Mouse (Mus musculus) intestine, embryonic 16.5 days (tissue): ENCODE data around the gene Aagab. TPM values are rescaled to one million over a fixed set of nuclear protein-coding genes. Genes with fewer than 3 reads are reported as not detected.
A peak's percentile ranks its signal among the peaks of the same experiment; 100 is the strongest.

Experiments used
- ATAC-seq: fragments of 200-750 bp; cut with Nextera tagmentation; 2 replicates; pipeline ENCODE4 v1.8.0; 2017; ENCODE audit warnings: moderate TSS enrichment, moderate library complexity
- H3K27ac ChIP-seq: fragments of 300-500 bp; sonication (generic); 2 replicates; pipeline ENCODE4 v1.5.1; 2014; ENCODE audit warnings: mild to moderate bottlenecking, low read length
- H3K27me3 ChIP-seq: fragments of 300-500 bp; sonication (generic); replicated peaks from 2 replicates; pipeline ENCODE4 v1.6.1; 2014; ENCODE audit warnings: low read length, control low read depth, mixed read lengths; ENCODE audit not compliant: control insufficient read depth, insufficient read depth
- H3K36me3 ChIP-seq: fragments of 300-500 bp; sonication (generic); 2 replicates; pipeline ENCODE4 v1.6.1; 2014; ENCODE audit warnings: low read length, control low read depth; ENCODE audit not compliant: control insufficient read depth, insufficient read depth
- H3K4me1 ChIP-seq: fragments of 300-500 bp; sonication (generic); 2 replicates; pipeline ENCODE4 v1.6.1; 2014; ENCODE audit warnings: low read length, control low read depth, mixed read lengths; ENCODE audit not compliant: control insufficient read depth, insufficient read depth
- H3K4me2 ChIP-seq: fragments of 300-500 bp; sonication (generic); 2 replicates; pipeline ENCODE4 v1.6.1; 2014; ENCODE audit warnings: low read depth, low read length, control low read depth
- H3K4me3 ChIP-seq: fragments of 300-500 bp; sonication (generic); 2 replicates; pipeline ENCODE4 v1.5.1; 2014; ENCODE audit warnings: mild to moderate bottlenecking, low read length
- H3K9ac ChIP-seq: fragments of 300-500 bp; sonication (generic); 2 replicates; pipeline ENCODE4 v1.6.1; 2014; ENCODE audit warnings: low read depth, low read length
- H3K9me3 ChIP-seq: fragments of 300-500 bp; sonication (generic); 2 replicates; pipeline ENCODE4 v1.6.1; 2016; ENCODE audit warnings: low read length, control low read depth; ENCODE audit not compliant: control insufficient read depth
- WGBS: fragments of 180-500 bp; shearing (Covaris S2); extraction: QIAGEN DNeasy Blood & Tissue Kit; methylation state at CpG from one replicate; pipeline ENCODE4 v1.1.7; 2014; 5-methylcytosine and 5-hydroxymethylcytosine counted together
- polyA plus RNA-seq: library from polyadenylated mRNA; unstranded; fragments of >200 nt; fragmentation: Nextera tagmentation; extraction: Ambion mirVana; gene quantifications from 2 replicates; pipeline ENCODE4 v1.2.1, GENCODE M21; 2015

Gene Aagab
- polyA plus RNA-seq, 1 experiment from 2014 or later: 27.8 TPM

- Histone ChIP-seq H3K9ac (no peak overlapping the region), H3K4me1 (peaks cover 35% of the 10 kb centered on the region), H3K27ac (no peak overlapping the region), H3K4me2 (no peak overlapping the region), H3K36me3 (0 out of 2 replicates have a peak, but pooled peaks cover under 1% of the 10 kb centered on the region), H3K27me3 (no peaks in the 10 kb centered on the region), H3K9me3 (no peaks in the 10 kb centered on the region), H3K4me3 (no peak overlapping the region)
- 69% methylated on average over 5 of the region's 5 CpGs for WGBS
- ATAC-seq: no peak
Observed at GRCm38 (mm10) chr9:63611967-63612366, 9.5 kb downstream of the Aagab start.

- peak overlapping the region; percentile 55 for H3K27ac ChIP-seq
- no peaks in the 10 kb centered on the region for H3K9me3 ChIP-seq
- no peaks in the 10 kb centered on the region for H3K27me3 ChIP-seq
- peaks cover 35% of the 10 kb centered on the region for H3K4me1 ChIP-seq
- ATAC-seq: peak; percentile 41
- no peak overlapping the region for H3K4me3 ChIP-seq
- H3K9ac ChIP-seq: peak overlapping the region; percentile 17; the same call in 1 of the 2 replicates
- H3K4me2 ChIP-seq: peak overlapping the region; percentile 14; the same call in 1 of the 2 replicates
- WGBS: 46% methylated on average over 16 of the region's 16 CpGs
- H3K36me3 ChIP-seq: peaks cover 7% of the 10 kb centered on the region; the same call in 1 of the 2 replicates
Observed at GRCm38 (mm10) chr9:63612565-63613515, 10.4 kb downstream of the Aagab start.

DNA sequence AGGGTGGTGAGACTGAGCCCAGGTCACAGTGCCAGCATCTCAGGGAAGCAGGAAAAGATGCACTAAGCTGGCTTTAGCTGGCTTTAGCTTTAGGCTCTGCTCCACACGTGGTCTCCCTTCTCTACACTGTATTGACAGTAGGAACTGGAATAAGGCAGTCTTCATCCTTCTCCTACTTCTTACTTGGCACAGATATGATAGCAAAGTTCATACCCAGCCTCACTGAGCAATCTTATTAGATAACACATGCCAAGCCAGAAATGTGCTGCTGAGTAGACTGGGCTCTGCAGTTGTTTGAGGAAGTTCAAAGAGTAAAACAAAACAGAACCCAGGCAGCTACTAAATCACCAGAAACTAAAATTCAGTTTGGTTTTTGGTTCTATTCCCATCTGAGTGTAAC, 11.1 kb downstream of the Aagab start:
- Histone ChIP-seq H3K4me1 (peaks cover 35% of the 10 kb centered on the region), H3K4me3 (no peak overlapping the region), H3K27me3 (no peaks in the 10 kb centered on the region), H3K9me3 (no peaks in the 10 kb centered on the region), H3K4me2 (peak overlapping the region; percentile 14; the same call in 1 of the 2 replicates), H3K9ac (peak overlapping the region; percentile 17; the same call in 1 of the 2 replicates), H3K27ac (peak overlapping the region; percentile 55), H3K36me3 (peaks cover 13% of the 10 kb centered on the region; the same call in 1 of the 2 replicates)
- 42% methylated on average over 1 of the region's 1 CpGs for WGBS
- ATAC-seq: peak; percentile 78

GRCm38 (mm10) chr9:63614018-63614985, 11.8 kb downstream of the Aagab start:
- Histone ChIP-seq H3K36me3 (peaks cover 13% of the 10 kb centered on the region; the same call in 1 of the 2 replicates), H3K4me1 (peaks cover 35% of the 10 kb centered on the region), H3K27me3 (no peaks in the 10 kb centered on the region), H3K4me2 (no peak overlapping the region), H3K4me3 (no peak overlapping the region), H3K27ac (no peak overlapping the region), H3K9me3 (no peaks in the 10 kb centered on the region), H3K9ac (no peak overlapping the region)
- 71% methylated on average over 11 of the region's 11 CpGs for WGBS
- peak; percentile 58 for ATAC-seq

DNA sequence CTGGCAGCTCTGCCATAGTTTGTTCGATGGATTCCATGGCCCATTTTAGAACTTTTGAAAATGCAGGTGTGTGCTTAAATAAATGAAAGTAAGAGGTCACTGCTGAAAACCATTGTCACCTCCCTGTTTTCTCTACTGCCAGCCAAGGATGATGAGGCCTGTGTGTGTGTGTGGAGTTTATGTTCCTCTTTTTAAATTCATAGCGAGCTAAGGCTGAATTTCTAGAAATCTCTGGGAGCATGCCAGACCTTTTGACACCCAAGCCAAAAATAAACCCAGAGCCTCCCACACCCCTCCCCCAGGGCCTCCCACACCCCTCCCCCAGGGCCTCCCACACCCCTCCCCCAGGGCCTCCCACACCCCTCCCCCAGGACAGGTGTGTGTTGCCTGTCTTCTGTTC, 15.5 kb downstream of the Aagab start:
- no peak overlapping the region for H3K9ac ChIP-seq
- no peak for ATAC-seq
- 90% methylated on average over 2 of the region's 2 CpGs for WGBS
- peaks cover 13% of the 10 kb centered on the region; the same call in 1 of the 2 replicates for H3K36me3 ChIP-seq
- H3K9me3 ChIP-seq: no peaks in the 10 kb centered on the region
- no peak overlapping the region for H3K4me3 ChIP-seq
- peaks cover 18% of the 10 kb centered on the region for H3K4me1 ChIP-seq
- H3K4me2 ChIP-seq: no peak overlapping the region
- no peak overlapping the region for H3K27ac ChIP-seq
- H3K27me3 ChIP-seq: no peaks in the 10 kb centered on the region

DNA sequence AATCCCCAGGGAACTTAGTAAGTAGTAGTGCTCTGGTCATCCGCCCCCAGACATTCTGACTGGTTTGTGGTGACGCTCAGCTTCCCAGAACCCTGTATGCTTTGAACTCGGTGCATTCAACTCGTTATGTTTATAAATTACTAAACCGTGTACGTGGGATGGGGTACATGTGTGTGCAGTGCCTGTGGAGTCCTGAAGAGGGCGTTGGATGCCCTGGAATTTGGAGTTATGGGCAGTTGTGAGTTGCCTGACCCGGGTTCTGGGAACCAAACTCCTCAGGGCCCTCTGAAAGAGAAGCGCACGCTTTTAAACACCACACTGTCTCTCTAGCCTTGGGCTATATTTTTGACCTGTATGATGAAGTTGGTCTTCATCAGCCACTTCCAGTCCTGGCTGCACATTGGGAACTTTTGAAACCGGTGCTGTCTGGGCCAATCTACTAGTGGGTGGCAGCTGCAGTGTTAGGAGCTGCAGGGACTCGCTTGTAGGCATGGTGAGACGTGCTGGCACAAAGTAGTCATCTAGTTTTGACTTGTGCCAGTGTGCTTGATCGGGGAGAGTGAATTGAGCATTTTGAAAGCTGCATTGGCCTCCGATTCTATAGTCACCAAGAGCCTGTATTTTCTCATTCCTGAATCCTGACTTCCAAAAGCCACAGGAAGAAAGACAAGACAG, 21.6 kb downstream of the Aagab start:
- no peaks in the 10 kb centered on the region for H3K36me3 ChIP-seq
- ATAC-seq: no peak
- 87% methylated on average over 15 of the region's 15 CpGs for WGBS

GRCm38 (mm10) chr9:63625090-63625756, 22.8 kb downstream of the Aagab start:
- Histone ChIP-seq H3K9ac (no peak overlapping the region), H3K27ac (no peak overlapping the region), H3K4me1 (no peaks in the 10 kb centered on the region), H3K27me3 (no peaks in the 10 kb centered on the region), H3K36me3 (no peaks in the 10 kb centered on the region), H3K4me2 (no peak overlapping the region), H3K9me3 (no peaks in the 10 kb centered on the region), H3K4me3 (no peak overlapping the region)
- ATAC-seq: no peak
- WGBS: 90% methylated on average over 9 of the region's 9 CpGs

More for the DNA sequence above, 21.6 kb downstream of the Aagab start:
- Histone ChIP-seq H3K27ac (no peak overlapping the region), H3K4me1 (no peaks in the 10 kb centered on the region), H3K27me3 (no peaks in the 10 kb centered on the region), H3K4me2 (no peak overlapping the region), H3K9me3 (no peaks in the 10 kb centered on the region), H3K9ac (no peak overlapping the region), H3K4me3 (no peak overlapping the region)

- Histone ChIP-seq H3K4me2 (no peak overlapping the region), H3K9ac (no peak overlapping the region), H3K27me3 (no peaks in the 10 kb centered on the region), H3K4me1 (no peaks in the 10 kb centered on the region), H3K36me3 (no peaks in the 10 kb centered on the region), H3K27ac (no peak overlapping the region), H3K4me3 (no peak overlapping the region), H3K9me3 (no peaks in the 10 kb centered on the region)
- 91% methylated on average over 4 of the region's 4 CpGs for WGBS
- ATAC-seq: no peak
Observed at GRCm38 (mm10) chr9:63632045-63632444, 29.6 kb downstream of the Aagab start.
